Mouse (Mus musculus): Measurements from ENCODE around the gene Trit1.
"Not testable (repeated sequence)": the region's sequence is repeated elsewhere in the genome, so short reads cannot be mapped to it uniquely, and the experiment has no call there.

Trit1 gene

DNA sequence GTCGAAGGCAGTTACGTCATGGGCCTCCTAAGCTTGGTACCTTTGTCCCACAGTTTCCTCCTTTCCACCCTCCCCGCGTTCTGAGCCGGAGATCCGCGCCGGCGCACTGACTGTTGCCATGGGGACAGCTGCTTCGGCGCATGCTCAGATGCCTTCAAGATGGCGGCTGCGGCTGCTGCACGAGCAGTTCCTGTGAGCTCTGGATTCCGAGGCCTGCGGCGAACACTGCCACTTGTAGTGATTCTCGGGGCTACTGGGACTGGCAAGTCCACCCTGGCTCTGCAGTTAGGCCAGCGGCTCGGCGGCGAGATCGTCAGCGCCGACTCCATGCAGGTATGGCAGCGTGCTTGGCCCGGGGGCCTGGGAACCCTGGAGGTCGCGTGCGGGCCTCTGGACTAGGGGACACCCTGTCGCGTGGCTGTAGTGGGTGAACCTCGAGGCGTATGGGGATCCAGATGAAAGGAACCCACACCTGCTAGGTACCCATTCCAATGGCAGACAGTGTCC lies at the start of gene Trit1:
Gene Trit1 (plus strand): TSS at position 147 of the 507 bp plus-strand sequence.
- peak; percentile 94 for DNase-seq (ENCODE audit: low read depth in 2 of 2, low spot score in 2 of 2)

DNA sequence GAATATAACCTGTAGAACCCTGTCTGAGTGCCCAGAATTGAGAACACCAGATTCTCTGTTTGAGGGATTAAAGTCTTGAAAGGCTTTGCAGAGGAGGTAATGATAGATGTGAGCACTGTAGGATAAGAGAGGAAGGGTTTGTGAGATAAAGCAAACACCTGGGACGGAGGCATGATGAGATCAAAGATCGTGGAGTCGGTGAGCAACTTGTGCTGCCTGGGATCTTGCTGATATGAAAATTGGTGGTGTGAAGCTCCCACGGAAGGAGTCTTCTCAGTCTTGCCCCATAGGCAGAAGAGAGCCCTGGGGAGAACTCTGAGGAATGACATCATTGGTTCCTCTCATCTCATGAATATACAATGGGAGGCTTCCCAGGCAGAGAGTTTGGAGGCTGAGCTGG lies 48.3 kb upstream of the Trit1 start:
- DNase-seq (ENCODE audit: low read depth in 2 of 2, low spot score in 2 of 2) = no peak

DNA sequence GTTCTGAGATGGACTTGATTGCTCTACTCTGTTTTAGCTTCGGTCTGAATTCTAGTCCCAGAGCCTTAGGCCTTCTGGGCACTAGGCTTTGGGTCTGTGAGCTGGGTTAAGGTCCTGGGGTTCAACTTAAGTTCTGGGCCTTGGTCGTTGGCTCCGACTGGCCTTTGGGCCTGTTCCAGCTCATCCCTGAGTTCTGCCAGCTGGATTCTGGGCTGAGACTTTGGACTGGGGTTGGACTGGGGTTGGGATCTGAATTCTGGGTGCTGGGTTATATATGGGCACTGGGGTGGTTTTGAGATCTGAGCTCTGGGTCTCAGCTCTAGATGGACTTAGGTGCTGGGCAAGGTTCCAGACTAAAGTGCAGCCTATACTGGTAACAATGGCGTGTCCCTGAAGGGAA lies 45.2 kb upstream of the Trit1 start:
- no peak for DNase-seq (ENCODE audit: low read depth in 2 of 2, low spot score in 2 of 2)

DNA sequence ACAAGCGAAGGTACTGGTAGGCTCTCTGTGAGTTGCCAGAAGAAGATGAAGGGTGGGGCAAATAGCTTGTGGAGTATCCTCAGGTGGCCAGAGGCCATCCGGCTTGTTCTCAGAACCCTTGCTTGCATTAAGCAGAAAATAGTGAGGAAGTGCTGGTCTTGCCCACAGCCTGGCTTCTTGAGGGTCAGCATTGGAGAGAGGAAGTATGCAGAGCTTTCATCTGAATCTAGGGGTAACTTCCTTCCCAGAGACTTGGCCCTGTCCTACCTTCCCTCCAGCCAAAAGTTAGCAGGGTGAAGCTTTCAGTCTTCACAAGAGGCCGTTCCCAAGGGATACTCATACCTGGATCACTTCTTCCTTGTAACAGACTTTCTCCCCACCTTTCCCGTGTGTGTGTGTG lies 44.8 kb upstream of the Trit1 start:
- DNase-seq (ENCODE audit: low read depth in 2 of 2, low spot score in 2 of 2) = no peak

DNA sequence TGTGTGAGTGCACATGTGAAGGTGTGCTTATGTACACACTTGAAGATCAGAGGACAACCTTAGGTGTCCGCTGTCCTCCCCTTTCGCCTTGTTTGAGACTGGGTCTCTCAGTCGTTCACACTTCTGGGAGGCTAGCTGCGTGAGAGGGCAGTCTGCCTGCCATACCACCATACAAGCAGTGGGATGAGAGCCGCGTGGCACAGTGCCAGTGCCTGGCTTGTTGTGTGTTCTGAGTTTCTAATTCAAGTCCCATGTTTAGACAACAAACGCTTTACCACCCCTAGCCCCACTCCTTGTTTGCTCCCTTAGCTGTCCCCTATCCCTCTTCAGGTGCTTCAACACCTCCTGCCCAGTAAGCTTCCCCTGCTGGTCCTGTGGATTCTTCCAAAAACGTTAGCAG lies 44.3 kb upstream of the Trit1 start:
- no peak for DNase-seq (ENCODE audit: low read depth in 2 of 2, low spot score in 2 of 2)

DNA sequence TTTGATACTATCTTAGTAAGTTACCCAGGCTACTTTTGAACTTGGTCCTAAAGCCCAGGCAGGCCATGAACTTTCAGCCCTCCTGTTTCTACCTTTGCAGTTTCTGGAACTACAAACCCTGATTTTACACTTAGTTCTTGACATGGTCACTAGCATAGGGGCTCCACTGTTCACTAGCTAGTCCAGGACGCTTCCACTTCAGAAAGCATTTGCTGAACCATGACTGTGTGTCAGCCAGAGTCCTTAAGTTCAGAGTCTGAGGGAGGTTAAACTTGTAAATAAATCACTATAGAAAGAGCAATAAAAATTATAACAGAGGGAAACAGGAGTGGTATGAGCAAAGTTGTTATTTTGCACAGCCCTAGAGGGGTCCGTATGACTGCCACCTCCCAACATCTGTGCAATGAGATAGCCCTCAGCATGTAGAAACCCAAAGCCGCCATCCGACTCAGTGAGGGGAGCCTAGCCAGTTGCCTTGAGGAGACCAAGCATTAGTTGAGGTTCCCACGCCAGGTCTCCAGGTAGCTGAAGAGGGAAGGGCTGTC lies 41.3 kb upstream of the Trit1 start:
- no peak for DNase-seq (ENCODE audit: low read depth in 2 of 2, low spot score in 2 of 2)

DNA sequence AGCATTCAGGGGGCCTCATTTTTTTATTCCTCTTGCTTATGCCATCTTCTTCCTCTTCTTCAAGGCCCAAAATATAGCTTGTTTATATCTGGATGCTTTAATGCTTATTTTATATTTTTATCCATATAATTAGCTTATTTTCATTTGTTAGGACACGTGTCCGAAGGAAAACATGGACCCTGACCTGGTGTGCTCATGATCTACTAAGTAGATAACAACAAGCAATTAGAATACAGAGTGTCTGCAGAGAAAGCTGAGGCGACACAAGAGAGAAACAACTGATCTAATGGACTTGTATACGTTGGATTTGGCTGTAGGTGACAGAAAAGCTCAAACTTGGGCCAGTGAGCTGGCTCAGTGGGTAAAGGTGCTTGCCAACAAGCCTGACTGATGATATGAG lies 39.5 kb upstream of the Trit1 start:
- no peak for DNase-seq (ENCODE audit: low read depth in 2 of 2, low spot score in 2 of 2)

DNA sequence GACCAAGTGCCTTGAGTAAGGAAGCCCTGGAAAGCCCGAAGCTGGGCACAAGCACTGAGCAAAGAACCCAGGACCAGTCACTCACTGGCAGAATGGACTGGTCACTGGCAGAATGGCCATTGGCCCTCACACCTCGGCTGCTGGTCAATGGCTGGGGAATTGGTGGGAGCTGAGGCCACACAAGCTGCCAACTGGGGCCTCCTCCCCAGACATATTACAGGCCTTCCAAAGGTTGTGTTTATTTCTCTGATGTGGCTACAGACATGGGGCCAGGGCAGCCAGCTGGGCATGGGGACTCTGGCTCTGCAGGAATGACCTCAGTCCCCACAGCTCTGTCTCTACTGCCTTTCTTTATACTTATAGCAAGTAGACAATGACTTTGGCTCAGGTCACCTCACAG lies 37.5 kb upstream of the Trit1 start:
- DNase-seq (ENCODE audit: low read depth in 2 of 2, low spot score in 2 of 2) = no peak

DNA sequence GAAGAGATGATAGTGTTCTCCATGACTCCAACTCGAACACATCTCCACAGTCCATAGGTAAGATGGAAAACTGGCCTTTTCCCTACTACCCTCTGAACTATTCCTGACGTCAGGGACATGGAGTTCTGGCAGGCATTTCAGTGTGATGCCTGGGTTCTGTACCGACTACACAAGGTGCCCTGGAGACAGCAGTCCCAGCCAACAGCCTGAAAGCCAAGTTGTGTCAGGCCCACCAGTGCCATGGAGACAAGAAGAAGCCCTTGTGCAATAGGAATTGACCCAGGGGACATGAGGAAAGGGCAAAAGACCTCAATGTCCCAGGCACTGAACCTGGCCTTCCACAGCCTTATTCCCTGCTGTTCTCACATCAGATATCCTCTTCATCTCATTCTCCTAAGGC lies 36.6 kb upstream of the Trit1 start:
- no peak for DNase-seq (ENCODE audit: low read depth in 2 of 2, low spot score in 2 of 2)

DNA sequence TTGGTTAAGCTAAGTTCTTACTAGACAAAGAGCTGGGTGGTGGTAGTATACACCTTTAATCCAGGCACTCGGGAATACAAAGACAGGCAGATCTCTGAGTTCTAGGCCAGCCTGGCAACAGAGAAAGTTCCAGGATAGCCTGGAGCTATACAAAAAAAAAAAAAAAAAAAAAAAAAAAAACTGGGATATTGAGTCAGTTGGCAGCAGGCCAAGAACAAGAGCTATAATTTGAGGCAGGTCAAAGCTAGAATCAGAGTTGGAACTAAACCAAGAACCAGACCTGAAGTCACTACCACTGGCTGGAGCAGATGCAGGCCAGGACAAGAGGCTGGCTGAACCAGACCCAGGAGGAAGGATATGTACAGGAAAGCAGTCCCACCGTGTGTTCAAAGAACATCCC lies 35.7 kb upstream of the Trit1 start:
- no peak for DNase-seq (ENCODE audit: low read depth in 2 of 2, low spot score in 2 of 2)

DNA sequence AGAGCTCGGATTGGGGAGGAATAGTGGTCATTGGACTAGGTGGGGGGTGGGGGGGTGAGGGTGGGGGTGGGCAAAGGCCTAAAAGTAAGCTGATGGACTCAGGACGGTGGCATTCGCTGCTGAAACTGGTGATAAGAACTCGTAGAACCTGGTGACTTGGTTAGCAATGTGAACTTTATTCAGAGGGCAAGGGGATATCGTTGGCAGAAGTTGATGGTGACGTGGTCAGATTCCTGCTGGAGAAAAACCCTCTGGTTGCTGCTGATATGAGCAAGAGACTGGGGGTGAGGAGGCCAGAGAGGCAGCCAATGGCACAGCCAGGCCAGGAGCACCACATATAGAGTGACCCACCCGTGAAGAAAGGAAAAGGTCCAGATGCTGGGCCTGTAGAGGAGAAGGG lies 35.2 kb upstream of the Trit1 start:
- DNase-seq (ENCODE audit: low read depth in 2 of 2, low spot score in 2 of 2) = no peak

DNA sequence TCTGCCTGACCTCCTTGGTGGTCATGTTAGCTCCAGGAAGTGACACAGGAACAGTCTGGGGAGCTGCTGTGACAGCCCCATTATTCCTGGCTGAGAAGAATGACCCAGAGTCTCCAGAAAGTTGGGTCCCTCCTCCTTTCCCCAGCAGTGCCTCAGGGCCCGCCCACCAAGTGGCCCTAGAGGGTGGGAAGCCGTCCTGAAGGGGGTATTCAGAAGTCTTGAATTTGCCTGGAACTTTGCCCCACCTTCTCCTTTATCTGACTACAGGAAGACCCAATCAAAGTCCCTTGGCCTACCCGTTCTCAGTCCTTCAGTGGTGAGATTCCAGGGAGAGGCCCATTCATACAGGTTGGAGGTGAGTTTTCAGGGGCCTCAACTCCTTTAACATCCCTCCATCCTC lies 34.5 kb upstream of the Trit1 start:
- DNase-seq (ENCODE audit: low read depth in 2 of 2, low spot score in 2 of 2) = no peak

DNA sequence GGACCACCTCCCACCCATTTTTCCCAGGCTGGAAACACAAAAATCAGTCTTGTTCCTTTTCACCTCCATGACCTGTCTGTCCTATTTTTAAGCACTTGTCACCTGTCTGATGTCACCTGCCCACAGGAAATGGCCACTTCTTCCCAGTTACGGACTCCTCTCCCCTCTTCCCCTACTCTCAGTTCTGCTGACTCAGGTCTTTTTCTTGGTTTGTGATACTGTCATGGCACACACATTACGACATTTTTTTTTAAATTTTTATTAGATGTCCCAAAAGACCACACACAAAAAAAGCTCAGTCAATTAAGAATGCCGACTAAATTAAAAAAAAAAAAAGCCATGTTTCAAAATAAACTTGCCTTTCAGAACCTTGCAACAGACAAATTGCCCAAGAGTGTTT lies 33.9 kb upstream of the Trit1 start:
- DNase-seq (ENCODE audit: low read depth in 2 of 2, low spot score in 2 of 2) = no peak

DNA sequence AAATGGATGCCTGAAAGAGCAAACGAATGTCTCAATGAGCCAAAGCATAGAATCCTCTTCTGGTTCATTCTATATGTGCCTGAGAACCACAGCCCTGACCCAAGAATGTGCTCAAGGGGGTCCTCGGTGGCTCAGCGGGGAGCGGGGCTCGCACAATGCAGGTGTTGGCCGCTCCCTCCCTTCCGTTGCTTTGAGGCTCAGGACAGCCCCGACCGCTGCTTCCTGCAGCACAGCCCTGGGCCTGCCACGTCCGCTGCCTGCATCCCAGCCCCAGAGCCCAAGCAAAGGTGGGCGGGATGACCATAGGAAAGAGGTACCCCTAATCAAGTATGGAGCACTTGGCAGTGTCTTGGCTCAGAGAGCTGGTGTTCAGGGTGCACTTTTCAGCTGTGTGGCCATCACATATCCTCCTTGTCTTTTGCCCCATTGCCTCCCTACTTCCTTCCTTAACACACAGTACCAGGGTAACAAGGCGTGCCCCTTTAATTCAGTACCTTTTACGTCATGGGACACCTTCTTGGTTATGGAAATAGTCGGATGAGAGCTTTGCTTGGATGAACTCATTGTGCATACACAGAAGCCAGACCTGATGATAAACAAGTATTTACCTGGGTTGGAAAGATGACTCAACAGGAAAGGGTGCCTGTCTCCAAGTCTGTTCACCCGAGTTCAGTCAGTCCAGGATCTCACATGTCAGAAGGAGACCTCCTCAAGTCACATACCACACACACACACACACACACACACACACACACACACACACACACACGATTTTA lies 32.7 kb upstream of the Trit1 start:
- DNase-seq (ENCODE audit: low read depth in 2 of 2, low spot score in 2 of 2) = peak in 1 of 2 experiments; percentile 18

DNA sequence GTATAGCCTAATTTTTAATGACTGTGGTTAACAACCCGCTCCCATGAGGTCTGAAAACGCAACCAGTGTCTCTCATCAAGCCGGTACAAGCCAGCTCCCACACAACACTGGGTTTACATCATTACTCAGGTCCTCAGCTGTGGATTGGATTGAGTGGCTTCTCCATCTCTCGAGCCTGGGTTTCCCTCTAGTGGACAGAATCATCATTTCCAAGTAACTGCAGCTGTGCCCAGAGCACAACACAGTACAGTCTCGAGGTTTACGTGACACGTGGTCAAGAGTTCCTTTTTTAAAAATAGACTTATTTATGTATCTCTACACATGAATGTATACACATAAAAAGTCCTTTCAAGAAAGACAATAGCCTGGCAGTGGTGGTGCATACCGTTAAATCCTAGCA lies 31.3 kb upstream of the Trit1 start:
- DNase-seq (ENCODE audit: low read depth in 2 of 2, low spot score in 2 of 2) = peak; percentile 55 to 70

DNA sequence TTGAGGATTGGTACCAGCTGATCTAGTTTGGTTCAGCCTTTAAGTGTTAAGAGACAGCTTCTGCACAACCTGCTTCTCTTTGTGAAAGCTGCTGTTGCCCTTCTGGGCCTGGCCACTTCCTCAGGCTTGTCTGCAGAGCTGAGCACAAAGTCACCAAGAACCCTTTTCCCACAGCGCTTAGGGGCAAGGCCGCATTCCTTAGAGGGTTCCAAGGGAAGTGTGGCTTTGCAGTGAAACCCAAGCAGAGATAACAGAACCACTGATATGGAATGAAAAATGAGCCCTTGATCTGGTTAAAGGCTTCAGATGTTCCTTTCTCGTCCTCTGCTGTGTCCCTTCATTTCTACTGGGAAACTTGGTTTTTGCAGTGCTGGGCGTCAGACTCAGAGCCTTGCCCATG lies 29.0 kb upstream of the Trit1 start:
- no peak for DNase-seq (ENCODE audit: low read depth in 2 of 2, low spot score in 2 of 2)

DNA sequence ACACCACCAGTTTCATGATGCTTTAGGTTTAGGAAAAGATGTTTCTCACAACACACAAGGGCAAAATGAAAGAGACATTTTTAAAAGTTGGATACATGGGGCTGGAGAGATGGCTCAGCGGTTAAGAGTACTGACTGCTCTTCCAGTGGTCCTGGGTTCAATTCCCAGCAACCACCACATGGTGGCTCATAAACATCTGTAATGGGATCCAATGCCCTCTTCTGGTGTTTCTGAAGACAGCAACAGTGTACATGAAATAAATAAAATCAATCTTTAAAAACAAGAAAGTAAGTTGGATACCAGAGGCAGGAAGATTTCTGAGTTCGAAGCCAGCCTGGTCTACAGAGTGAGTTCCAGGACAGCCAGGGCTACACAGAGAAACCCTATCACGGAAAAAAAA lies 28.4 kb upstream of the Trit1 start:
- DNase-seq (ENCODE audit: low read depth in 2 of 2, low spot score in 2 of 2) = not testable (repeated sequence)

DNA sequence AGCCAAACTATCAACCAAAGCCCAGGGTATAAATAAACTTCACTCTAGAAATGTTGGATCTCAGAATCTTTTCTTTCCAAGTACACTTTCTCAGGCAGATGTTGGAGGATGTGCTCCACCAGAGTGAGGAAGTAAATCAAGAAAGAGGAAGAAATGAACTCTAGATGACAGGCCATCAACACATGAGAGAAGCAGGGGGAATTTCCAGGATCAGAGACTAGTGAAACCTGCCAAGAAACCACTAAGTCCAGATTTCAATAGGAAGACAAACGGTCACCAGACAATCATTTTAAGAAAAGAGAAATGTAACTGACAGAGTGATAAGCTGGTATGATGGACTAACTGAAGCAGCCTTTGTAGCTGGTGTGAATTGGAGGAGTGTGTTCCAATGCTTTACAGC lies 25.2 kb upstream of the Trit1 start:
- no peak for DNase-seq (ENCODE audit: low read depth in 2 of 2, low spot score in 2 of 2)

DNA sequence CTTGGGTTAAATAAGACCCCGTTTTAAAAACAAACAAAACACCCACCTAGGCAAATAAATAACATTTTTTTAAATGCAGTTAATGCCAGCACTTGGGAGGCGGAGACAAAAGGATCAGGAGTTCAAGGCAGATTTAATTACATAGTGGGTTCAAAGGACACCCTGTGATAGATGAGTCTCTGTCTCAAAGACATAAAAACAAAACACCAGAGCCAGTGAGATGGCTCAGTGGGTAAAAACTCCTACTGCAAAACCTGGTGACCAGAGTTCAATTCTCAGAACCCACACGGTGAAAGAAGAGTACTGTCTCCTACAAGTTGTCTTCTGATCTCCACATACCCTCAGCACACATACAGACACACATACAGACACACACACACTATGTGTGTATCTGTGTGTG lies 24.1 kb upstream of the Trit1 start:
- DNase-seq (ENCODE audit: low read depth in 2 of 2, low spot score in 2 of 2) = no peak

DNA sequence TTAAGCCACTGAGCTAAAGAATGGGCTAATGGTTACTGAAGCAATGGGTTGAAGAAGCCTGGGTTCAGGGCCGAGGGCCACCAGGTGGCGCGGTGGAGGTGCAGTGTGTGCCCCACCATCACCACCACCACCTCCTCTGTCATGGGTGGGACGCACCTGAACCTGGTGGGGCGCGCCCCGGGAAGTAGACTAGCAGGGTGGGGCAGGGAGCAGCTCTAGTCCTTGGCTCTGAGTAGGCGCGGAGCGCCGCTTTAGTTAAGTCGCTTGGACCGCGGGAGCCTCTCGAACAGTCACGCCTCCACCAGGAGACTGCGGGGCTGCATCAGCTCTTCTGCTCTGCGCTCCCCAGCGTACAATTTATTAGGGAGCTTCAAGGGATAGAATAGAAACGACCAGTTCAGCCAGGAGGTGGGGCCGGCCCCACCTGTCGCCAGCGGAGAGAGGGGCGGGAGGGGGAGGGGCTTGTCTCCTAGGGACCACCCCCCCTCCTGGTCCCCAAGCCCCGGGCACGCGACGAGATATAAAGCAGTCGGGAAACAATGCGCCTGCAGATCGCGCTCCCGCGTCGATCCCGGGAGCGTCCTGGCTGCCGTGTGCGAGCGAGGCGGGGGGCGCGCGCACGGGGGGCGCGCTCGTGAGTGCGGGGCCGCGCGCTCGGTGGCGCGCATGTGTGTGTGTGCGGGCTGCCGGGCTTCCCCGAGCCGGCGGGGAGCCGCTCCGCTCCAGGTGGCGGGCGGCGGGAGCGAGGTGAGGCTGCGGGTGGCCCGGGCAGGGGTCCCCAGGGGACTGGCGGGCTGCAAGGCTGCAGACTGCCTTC lies 20.8 kb upstream of the Trit1 start, which contains the start of gene Mycl:
Gene Mycl (plus strand): TSS at position 249 of the 817 bp plus-strand sequence.
- DNase-seq (ENCODE audit: low read depth in 2 of 2, low spot score in 2 of 2) = peak; percentile 80 to 86

DNA sequence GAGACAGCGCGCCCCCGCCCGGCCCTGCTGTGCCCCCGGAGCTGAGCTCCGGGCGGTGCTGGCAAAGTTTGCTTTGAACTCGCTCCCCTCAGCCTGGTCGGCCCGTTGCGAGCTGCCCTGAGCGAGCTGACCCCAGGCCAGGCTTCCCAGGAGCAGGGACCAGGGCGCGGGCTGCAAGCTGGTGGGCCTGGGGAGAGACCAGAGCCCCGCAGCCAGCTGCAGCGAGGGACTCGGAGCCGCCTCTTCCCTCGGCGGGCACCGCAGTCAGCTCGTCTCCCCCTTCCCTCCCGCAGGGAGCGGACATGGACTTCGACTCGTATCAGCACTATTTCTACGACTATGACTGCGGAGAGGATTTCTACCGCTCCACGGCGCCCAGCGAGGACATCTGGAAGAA lies 20.2 kb upstream of the Trit1 start:
- peak in 1 of 2 experiments; percentile 15 for DNase-seq (ENCODE audit: low read depth in 2 of 2, low spot score in 2 of 2)
